Mouse (Mus musculus): ENCODE measurements around the gene Fam173b. TPM values are rescaled to one million over a fixed set of nuclear protein-coding genes. Genes with fewer than 3 reads are reported as not detected.

Gene Fam173b
- polyA plus RNA-seq, 1 experiment from 2014 or later = 10.2 TPM

DNA sequence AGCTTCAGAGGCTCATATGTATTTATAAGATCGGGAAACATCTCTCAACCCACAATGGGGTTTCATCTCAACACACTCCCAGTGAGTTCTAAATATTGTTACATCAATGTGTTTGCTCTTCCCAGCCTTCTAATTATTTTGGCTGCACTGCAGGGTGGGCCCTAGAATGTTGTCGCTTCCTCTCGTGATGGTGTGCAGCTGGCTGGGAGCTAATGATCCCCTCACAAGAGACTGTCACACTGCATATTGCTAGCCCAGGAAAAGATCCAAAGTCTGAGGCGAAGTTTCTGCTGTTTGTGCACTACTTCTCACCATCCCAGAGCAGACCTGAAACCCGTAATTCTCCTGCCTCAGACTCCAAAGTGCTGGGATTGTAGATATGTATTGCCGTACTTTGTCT lies 45.6 kb downstream of the Fam173b start:
- 79% methylated on average over 6 of the region's 6 CpGs for WGBS
- Histone ChIP-seq H3K4me1 (replicated peaks; ENCODE audit: control insufficient read depth, insufficient read depth, low read length) (no peaks in the 10 kb centered on the region), H3K4me2 (ENCODE audit: low read length) (no peak overlapping the region), H3K9me3 (ENCODE audit: control insufficient read depth, low read length) (no peaks in the 10 kb centered on the region), H3K27me3 (replicated peaks; ENCODE audit: control insufficient read depth, insufficient read depth, low read length) (no peaks in the 10 kb centered on the region), H3K36me3 (ENCODE audit: control insufficient read depth, insufficient read depth) (no peaks in the 10 kb centered on the region), H3K4me3 (replicated peaks; ENCODE audit: low read length) (no peak overlapping the region), H3K9ac (replicated peaks; ENCODE audit: low read depth, low read length) (no peak overlapping the region), H3K27ac (ENCODE audit: low read length) (no peak overlapping the region)
- no peak for ATAC-seq

DNA sequence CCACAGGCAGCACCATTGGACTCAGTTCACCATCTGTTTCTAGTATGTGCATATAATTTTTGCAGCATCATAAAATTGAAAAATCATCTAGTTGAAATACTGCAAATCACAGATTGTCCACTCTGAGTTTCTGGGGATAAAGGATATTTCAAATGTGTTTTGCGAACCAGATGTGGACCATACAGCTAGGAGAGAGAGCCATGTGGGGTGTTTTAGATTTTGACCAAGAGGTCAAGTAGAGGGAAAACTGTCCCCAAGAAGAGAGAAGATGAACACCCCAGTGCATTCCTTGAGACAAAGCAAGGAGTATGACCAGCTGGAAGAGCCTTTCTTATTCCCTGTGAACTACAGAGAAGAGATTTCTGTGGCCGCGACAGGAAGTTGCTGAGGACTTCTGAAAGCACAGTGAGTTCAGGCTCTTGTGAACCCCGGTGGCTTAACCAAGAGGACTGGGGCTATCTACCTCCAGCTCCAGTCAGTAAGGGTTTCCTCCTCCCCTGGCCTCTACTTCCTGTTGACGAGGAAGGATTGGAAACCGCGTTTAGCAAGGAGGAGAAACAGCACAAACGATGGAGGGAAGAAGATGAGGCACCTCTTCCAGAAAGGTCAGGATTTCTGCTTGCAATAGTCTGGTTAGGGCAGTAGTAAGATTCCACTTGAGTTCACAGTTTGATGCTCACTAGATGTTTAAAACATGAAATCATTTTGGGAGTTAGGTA lies 46.4 kb downstream of the Fam173b start:
- Histone ChIP-seq H3K36me3 (ENCODE audit: control insufficient read depth, insufficient read depth) (no peaks in the 10 kb centered on the region), H3K4me1 (replicated peaks; ENCODE audit: control insufficient read depth, insufficient read depth, low read length) (no peaks in the 10 kb centered on the region)
- ATAC-seq = no peak

DNA sequence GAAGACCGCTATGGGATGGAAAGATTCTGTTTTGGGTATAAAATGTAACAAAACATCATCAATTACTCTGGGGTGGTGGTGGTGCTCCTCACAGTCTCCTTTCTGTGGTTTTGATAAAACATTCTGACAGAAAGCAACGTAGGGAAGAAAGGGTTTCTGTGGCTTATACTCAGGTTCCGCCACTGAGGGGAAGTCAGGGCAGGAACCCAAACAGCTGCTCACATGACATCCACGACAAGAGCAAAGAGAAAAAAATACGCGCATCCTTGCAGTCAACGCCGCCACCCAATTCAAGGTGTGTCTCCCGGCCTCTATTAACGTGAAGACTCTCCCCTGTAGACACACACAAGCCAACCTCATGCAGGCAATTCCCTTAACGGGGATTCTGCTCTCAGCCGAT lies 48.0 kb downstream of the Fam173b start:
- no peak overlapping the region for H3K4me3 ChIP-seq (replicated peaks; ENCODE audit: low read length)
- no peaks in the 10 kb centered on the region for H3K9me3 ChIP-seq (ENCODE audit: control insufficient read depth, low read length)
- no peak overlapping the region for H3K27ac ChIP-seq (ENCODE audit: low read length)
- H3K27me3 ChIP-seq (replicated peaks; ENCODE audit: control insufficient read depth, insufficient read depth, low read length) = no peaks in the 10 kb centered on the region
- H3K9ac ChIP-seq (replicated peaks; ENCODE audit: low read depth, low read length) = no peak overlapping the region
- H3K36me3 ChIP-seq (ENCODE audit: control insufficient read depth, insufficient read depth) = no peaks in the 10 kb centered on the region
- WGBS = 95% methylated on average over 12 of the region's 12 CpGs
- no peak overlapping the region for H3K4me2 ChIP-seq (ENCODE audit: low read length)
- H3K4me1 ChIP-seq (replicated peaks; ENCODE audit: control insufficient read depth, insufficient read depth, low read length) = no peaks in the 10 kb centered on the region
- ATAC-seq = no peak

More for the DNA sequence above, 46.4 kb downstream of the Fam173b start:
- no peak overlapping the region for H3K9ac ChIP-seq (replicated peaks; ENCODE audit: low read depth, low read length)
- no peak overlapping the region for H3K27ac ChIP-seq (ENCODE audit: low read length)
- no peaks in the 10 kb centered on the region for H3K27me3 ChIP-seq (replicated peaks; ENCODE audit: control insufficient read depth, insufficient read depth, low read length)
- no peak overlapping the region for H3K4me2 ChIP-seq (ENCODE audit: low read length)
- no peaks in the 10 kb centered on the region for H3K9me3 ChIP-seq (ENCODE audit: control insufficient read depth, low read length)
- WGBS = 84% methylated on average over 8 of the region's 8 CpGs
- H3K4me3 ChIP-seq (replicated peaks; ENCODE audit: low read length) = no peak overlapping the region

DNA sequence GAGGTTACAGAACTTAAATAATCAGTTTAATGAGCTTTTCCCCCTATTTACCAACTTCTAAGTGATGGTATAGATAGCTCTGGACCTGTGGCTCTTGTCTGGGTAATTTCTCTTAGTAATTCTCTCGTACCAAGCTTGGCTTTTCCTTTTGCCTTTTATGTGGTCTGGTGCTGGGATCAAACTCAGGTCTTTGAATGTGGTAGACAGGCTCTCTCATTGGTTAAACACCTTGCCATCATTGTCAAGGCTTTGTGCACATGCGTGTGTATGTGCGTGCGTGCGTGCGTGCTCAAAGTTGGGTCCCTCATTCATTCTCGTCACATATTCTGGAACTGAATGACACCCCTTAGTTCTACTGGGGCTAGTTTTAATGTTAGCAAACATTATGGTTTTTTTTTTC lies 49.2 kb downstream of the Fam173b start:
- Histone ChIP-seq H3K9me3 (ENCODE audit: control insufficient read depth, low read length) (no peaks in the 10 kb centered on the region), H3K36me3 (ENCODE audit: control insufficient read depth, insufficient read depth) (no peaks in the 10 kb centered on the region), H3K4me3 (replicated peaks; ENCODE audit: low read length) (no peak overlapping the region), H3K27me3 (replicated peaks; ENCODE audit: control insufficient read depth, insufficient read depth, low read length) (no peaks in the 10 kb centered on the region), H3K9ac (replicated peaks; ENCODE audit: low read depth, low read length) (no peak overlapping the region), H3K27ac (ENCODE audit: low read length) (no peak overlapping the region), H3K4me2 (ENCODE audit: low read length) (no peak overlapping the region), H3K4me1 (replicated peaks; ENCODE audit: control insufficient read depth, insufficient read depth, low read length) (no peaks in the 10 kb centered on the region)
- ATAC-seq = no peak
- 94% methylated on average over 7 of the region's 7 CpGs for WGBS

DNA sequence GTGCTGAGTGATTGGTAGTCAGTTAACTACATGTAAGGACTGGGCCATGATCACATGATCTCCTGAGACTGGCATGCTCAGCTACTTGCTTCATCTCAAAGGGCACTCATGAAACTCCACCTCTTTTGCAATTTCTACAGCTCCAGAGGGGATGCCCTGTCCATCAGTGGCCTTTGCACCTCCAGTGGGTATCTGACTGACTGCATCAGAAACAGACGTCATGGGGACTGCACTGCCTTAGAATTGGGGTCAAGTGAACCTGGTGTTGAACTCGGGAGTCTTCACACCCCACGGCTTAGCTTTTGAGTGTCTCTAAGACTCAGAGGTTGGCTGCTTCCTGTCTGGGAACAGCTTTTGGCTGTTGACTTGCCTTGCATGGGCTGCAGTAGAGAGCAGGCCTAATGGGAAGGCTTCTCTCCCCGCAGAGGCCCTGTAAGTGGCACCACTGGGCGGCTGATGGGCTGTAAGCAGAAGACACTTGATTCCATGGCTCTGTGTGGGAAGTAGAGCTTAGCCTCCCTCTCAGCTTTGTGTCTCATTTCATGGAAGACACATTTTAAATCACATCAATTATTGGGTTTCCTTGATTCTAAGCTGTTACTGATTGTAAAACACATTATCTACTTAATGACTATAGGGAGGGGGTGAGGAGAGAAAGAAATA lies 58.6 kb downstream of the Fam173b start:
- no peak overlapping the region for H3K4me2 ChIP-seq (ENCODE audit: low read length)
- 89% methylated on average over 5 of the region's 5 CpGs for WGBS

DNA sequence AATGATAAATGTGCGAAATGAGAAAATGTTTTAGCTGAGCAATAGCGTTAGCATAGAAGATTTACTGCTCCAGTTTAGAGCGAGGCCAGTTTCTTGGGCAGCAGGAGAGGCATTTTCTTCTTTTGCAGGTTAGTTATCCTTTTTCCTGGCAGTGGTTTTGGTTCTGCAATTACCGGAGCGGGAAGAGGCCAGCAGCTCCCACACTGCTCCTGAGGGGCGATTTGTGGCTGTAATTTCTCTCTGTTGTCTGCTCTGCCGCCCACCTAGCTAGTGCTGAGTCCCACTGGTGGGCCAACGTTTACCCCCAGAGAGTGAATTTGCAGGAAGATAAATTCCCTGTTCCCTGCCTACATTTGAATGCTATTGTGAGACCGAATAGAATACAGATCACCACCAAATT lies 59.2 kb downstream of the Fam173b start:
- Histone ChIP-seq H3K4me3 (replicated peaks; ENCODE audit: low read length) (no peak overlapping the region), H3K9ac (replicated peaks; ENCODE audit: low read depth, low read length) (no peak overlapping the region), H3K9me3 (ENCODE audit: control insufficient read depth, low read length) (no peaks in the 10 kb centered on the region), H3K4me1 (replicated peaks; ENCODE audit: control insufficient read depth, insufficient read depth, low read length) (peaks cover 2% of the 10 kb centered on the region; the same call in 1 of the 2 replicates), H3K27me3 (replicated peaks; ENCODE audit: control insufficient read depth, insufficient read depth, low read length) (no peaks in the 10 kb centered on the region), H3K27ac (ENCODE audit: low read length) (no peak overlapping the region), H3K4me2 (ENCODE audit: low read length) (no peak overlapping the region), H3K36me3 (ENCODE audit: control insufficient read depth, insufficient read depth) (no peaks in the 10 kb centered on the region)
- no peak for ATAC-seq
- WGBS = 65% methylated on average over 9 of the region's 9 CpGs

More for the DNA sequence above, 58.6 kb downstream of the Fam173b start:
- no peak overlapping the region for H3K9ac ChIP-seq (replicated peaks; ENCODE audit: low read depth, low read length)
- no peak for ATAC-seq
- peaks cover 2% of the 10 kb centered on the region; the same call in 1 of the 2 replicates for H3K4me1 ChIP-seq (replicated peaks; ENCODE audit: control insufficient read depth, insufficient read depth, low read length)
- H3K9me3 ChIP-seq (ENCODE audit: control insufficient read depth, low read length) = no peaks in the 10 kb centered on the region
- H3K27ac ChIP-seq (ENCODE audit: low read length) = no peak overlapping the region
- H3K36me3 ChIP-seq (ENCODE audit: control insufficient read depth, insufficient read depth) = no peaks in the 10 kb centered on the region
- H3K27me3 ChIP-seq (replicated peaks; ENCODE audit: control insufficient read depth, insufficient read depth, low read length) = no peaks in the 10 kb centered on the region
- no peak overlapping the region for H3K4me3 ChIP-seq (replicated peaks; ENCODE audit: low read length)

DNA sequence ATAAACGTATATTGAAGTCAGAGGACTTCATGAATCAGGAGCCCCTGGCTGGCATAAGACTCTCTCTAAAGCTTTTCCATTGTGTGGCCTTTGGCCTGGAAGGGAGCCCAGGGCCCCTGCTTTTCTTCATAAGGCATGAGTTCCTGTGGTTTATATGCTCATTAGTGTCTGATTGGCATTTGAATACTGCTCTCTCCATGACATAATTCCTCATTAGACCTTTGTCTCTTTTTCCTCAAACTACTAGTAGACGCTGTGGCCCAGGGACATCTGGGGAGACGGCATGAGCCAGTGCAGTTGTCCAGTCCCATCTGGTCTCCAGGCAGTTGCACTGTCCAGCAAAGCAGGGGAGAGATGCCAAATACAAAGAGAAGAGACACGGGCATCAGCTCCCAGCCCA lies 60.1 kb downstream of the Fam173b start:
- 9% methylated on average over 4 of the region's 4 CpGs for WGBS
- H3K36me3 ChIP-seq (ENCODE audit: control insufficient read depth, insufficient read depth) = no peaks in the 10 kb centered on the region
- ATAC-seq = peak; percentile 82
- no peaks in the 10 kb centered on the region for H3K27me3 ChIP-seq (replicated peaks; ENCODE audit: control insufficient read depth, insufficient read depth, low read length)
- peaks cover 2% of the 10 kb centered on the region; the same call in 1 of the 2 replicates for H3K4me1 ChIP-seq (replicated peaks; ENCODE audit: control insufficient read depth, insufficient read depth, low read length)
- H3K9ac ChIP-seq (replicated peaks; ENCODE audit: low read depth, low read length) = no peak overlapping the region
- H3K9me3 ChIP-seq (ENCODE audit: control insufficient read depth, low read length) = no peaks in the 10 kb centered on the region
- H3K4me2 ChIP-seq (ENCODE audit: low read length) = no peak overlapping the region
- H3K4me3 ChIP-seq (replicated peaks; ENCODE audit: low read length) = no peak overlapping the region
- no peak overlapping the region for H3K27ac ChIP-seq (ENCODE audit: low read length)

DNA sequence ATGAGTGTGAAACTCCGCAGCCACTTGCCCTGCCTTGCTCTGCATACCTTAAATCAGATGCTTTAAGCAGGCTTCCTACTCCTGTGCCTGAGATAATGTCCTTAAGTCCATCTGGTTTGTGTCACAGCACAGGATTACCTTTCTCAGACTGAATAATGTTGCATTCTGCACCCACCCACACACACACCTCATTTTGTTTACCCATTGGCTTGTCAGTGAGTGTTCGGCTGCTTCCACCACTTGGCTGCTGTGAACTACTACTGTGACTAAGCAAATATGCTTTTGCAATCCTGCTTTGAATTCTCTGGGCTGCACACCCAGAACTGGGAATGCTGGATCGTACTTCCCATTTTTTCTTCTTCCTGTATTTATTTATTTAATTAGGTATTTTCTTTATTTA lies 61.4 kb downstream of the Fam173b start:
- WGBS = 78% methylated on average over 3 of the region's 3 CpGs
- H3K4me3 ChIP-seq (replicated peaks; ENCODE audit: low read length) = no peak overlapping the region
- H3K4me2 ChIP-seq (ENCODE audit: low read length) = no peak overlapping the region
- no peaks in the 10 kb centered on the region for H3K36me3 ChIP-seq (ENCODE audit: control insufficient read depth, insufficient read depth)
- H3K9ac ChIP-seq (replicated peaks; ENCODE audit: low read depth, low read length) = no peak overlapping the region
- H3K4me1 ChIP-seq (replicated peaks; ENCODE audit: control insufficient read depth, insufficient read depth, low read length) = peaks cover 2% of the 10 kb centered on the region; the same call in 1 of the 2 replicates
- H3K27me3 ChIP-seq (replicated peaks; ENCODE audit: control insufficient read depth, insufficient read depth, low read length) = no peaks in the 10 kb centered on the region
- H3K9me3 ChIP-seq (ENCODE audit: control insufficient read depth, low read length) = no peaks in the 10 kb centered on the region
- ATAC-seq = no peak
- no peak overlapping the region for H3K27ac ChIP-seq (ENCODE audit: low read length)

Measured in forebrain, embryonic 16.5 days (tissue).